ENCODE assay signal across 8 mouse cellular contexts in genomic region chr17:31852782-31853447, GRCm38 (mm10). TPM values are rescaled to one million over a fixed set of nuclear protein-coding genes. Genes with fewer than 3 reads are reported as not detected.
DNase-seq lines count a peak whose midpoint lies in the region; ATAC-seq and TF ChIP-seq lines count a peak whose summit lies in the region.

No protein-coding gene starts in this region.

- H3K9ac ChIP-seq in hindbrain, embryonic 11.5 days (ENCODE audit: low read depth, low read length): no peak overlapping the region
- H3K9ac ChIP-seq in embryonic facial prominence, embryonic 13.5 days: peak overlapping the region; percentile 57; the same call in 1 of the 2 replicates

- peaks cover 40% of the 10 kb centered on the region for H3K79me2 ChIP-seq in myocyte (ENCODE audit: control insufficient read depth, insufficient read depth)

- H3K36me3 ChIP-seq in hindbrain, embryonic 10.5 days: peaks cover 49% of the 10 kb centered on the region
- H3K36me3 ChIP-seq in hindbrain, embryonic 11.5 days (ENCODE audit: control insufficient read depth, insufficient read depth, low read length): peaks cover 12% of the 10 kb centered on the region
- H3K36me3 ChIP-seq in embryonic facial prominence, embryonic 13.5 days: peaks cover 35% of the 10 kb centered on the region
- H3K36me3 ChIP-seq in myocyte (ENCODE audit: control insufficient read depth, insufficient read depth): peaks cover 20% of the 10 kb centered on the region

- H3K4me2 ChIP-seq in hindbrain, embryonic 11.5 days (replicated peaks; ENCODE audit: low read depth, low read length): no peak overlapping the region
- H3K4me2 ChIP-seq in embryonic facial prominence, embryonic 13.5 days: peak overlapping the region; percentile 94
- H3K4me2 ChIP-seq in myocyte (ENCODE audit: low read depth): peak overlapping the region; percentile 68

- no peak for TF ChIP-seq POLR2A in myocyte (IDR thresholded peaks at IDR 0.05; ENCODE audit: insufficient read length, low read depth)

- 64% methylated on average over 12 of the region's 12 CpGs for WGBS in hindbrain, embryonic 10.5 days
- WGBS in hindbrain, embryonic 11.5 days: 63% methylated on average over 12 of the region's 12 CpGs
- 52% methylated on average over 12 of the region's 12 CpGs for WGBS in embryonic facial prominence, embryonic 13.5 days

- no peaks in the 10 kb centered on the region for H3K27me3 ChIP-seq in hindbrain, embryonic 10.5 days (ENCODE audit: insufficient read depth, poor library complexity, severe bottlenecking)
- no peaks in the 10 kb centered on the region for H3K27me3 ChIP-seq in hindbrain, embryonic 11.5 days (ENCODE audit: control insufficient read depth, insufficient read depth, low read length)
- no peaks in the 10 kb centered on the region for H3K27me3 ChIP-seq in embryonic facial prominence, embryonic 13.5 days
- no peaks in the 10 kb centered on the region for H3K27me3 ChIP-seq in myocyte (ENCODE audit: control insufficient read depth, insufficient read depth, insufficient read length)

- H3K4me1 ChIP-seq in hindbrain, embryonic 10.5 days (replicated peaks): peaks cover 58% of the 10 kb centered on the region
- 0 out of 2 replicates have a peak, but pooled peaks cover 3% of the 10 kb centered on the region for H3K4me1 ChIP-seq in hindbrain, embryonic 11.5 days (replicated peaks; ENCODE audit: control insufficient read depth, insufficient read depth, low read length)
- H3K4me1 ChIP-seq in embryonic facial prominence, embryonic 13.5 days: peaks cover 38% of the 10 kb centered on the region

- H3ac ChIP-seq in myocyte (ENCODE audit: control insufficient read depth, insufficient read length): no peak overlapping the region

- DNase-seq in hindbrain, embryonic 10.5 days (ENCODE audit: low spot score): no peak
- DNase-seq in hindbrain, embryonic 11.5 days (ENCODE audit: low spot score): no peak
- peak; percentile 77 for DNase-seq in kidney, adult 9 months
- DNase-seq in adrenal gland, adult 2 months: no peak
- DNase-seq in embryo, embryonic 11 days: no peak
- no peak for DNase-seq in gastrocnemius, postnatal 4 days (ENCODE audit: low spot score in 2 of 2)

- H3K9me3 ChIP-seq in hindbrain, embryonic 10.5 days: no peaks in the 10 kb centered on the region
- no peaks in the 10 kb centered on the region for H3K9me3 ChIP-seq in hindbrain, embryonic 11.5 days (ENCODE audit: control insufficient read depth, low read length)
- no peaks in the 10 kb centered on the region for H3K9me3 ChIP-seq in embryonic facial prominence, embryonic 13.5 days

- peak overlapping the region; percentile 25; the same call in 1 of the 2 replicates for H3K27ac ChIP-seq in hindbrain, embryonic 10.5 days
- H3K27ac ChIP-seq in hindbrain, embryonic 11.5 days (ENCODE audit: low read depth, low read length): no peak overlapping the region
- H3K27ac ChIP-seq in embryonic facial prominence, embryonic 13.5 days: 0 out of 2 replicates have a peak overlapping the region, but pooled peaks have one; percentile 12

- peak overlapping the region; percentile 95; the same call in 1 of the 2 replicates for H3K4me3 ChIP-seq in hindbrain, embryonic 10.5 days
- H3K4me3 ChIP-seq in hindbrain, embryonic 11.5 days (ENCODE audit: low read depth, low read length): no peak overlapping the region
- H3K4me3 ChIP-seq in embryonic facial prominence, embryonic 13.5 days: peak overlapping the region; percentile 88
- peak overlapping the region; percentile 76 for H3K4me3 ChIP-seq in myocyte

- ATAC-seq in hindbrain, embryonic 11.5 days (ENCODE audit: low FRiP score): no peak
- no peak for ATAC-seq in embryonic facial prominence, embryonic 13.5 days (ENCODE audit: insufficient number of reproducible peaks, insufficient read depth, low FRiP score, low TSS enrichment, low read depth)

TF ChIP-seq in myocyte, 11 proteins besides CTCF, POLR2A, EP300 and RAD21:
- TF ChIP-seq USF1 (IDR thresholded peaks at IDR 0.05; ENCODE audit: low read depth) (no peak), MYOD1 (IDR thresholded peaks at IDR 0.05; ENCODE audit: control insufficient read depth in 1 of 3, insufficient read length in 2 of 3, low read depth in 2 of 3) (peak in 1 of 3 experiments; percentile 36), MYOG (IDR thresholded peaks at IDR 0.05; ENCODE audit: control insufficient read depth in 1 of 3, insufficient read depth in 1 of 3, insufficient read length in 2 of 3, low read depth in 2 of 3) (peak in 1 of 3 experiments; percentile 3)
TF ChIP-seq in myocyte: peak in this region for 2.

RNA-seq across cellular contexts. Expression of gene Sik1, which starts 2.7 kb away (rescaled TPM):
- 14.0 and 14.3 TPM in 2 replicates for polyA plus RNA-seq in hindbrain, embryonic 10.5 days (2016; fragmentation: Nextera tagmentation; extraction: Ambion mirVana)
- 12.9 and 17.9 TPM in 2 replicates for polyA plus RNA-seq in hindbrain, embryonic 11.5 days (2014; fragmentation: Nextera tagmentation; extraction: Ambion mirVana)
- polyA plus RNA-seq in embryonic facial prominence, embryonic 13.5 days (2015; fragmentation: Nextera tagmentation; extraction: Ambion mirVana): 15.6 and 17.1 TPM in 2 replicates
- polyA plus RNA-seq in myocyte (2012; fragmentation: generic; extraction: Trizol): 37.1 TPM
- 10 to 100 TPM; 60.5 to 77.1 TPM for total RNA-seq in adrenal gland, adult 2 months (2021)
- 23.4 and 48.1 TPM in 2 replicates for polyA plus RNA-seq in adrenal gland, adult 2 months (2012; rRNA removed)
- total RNA-seq in gastrocnemius, postnatal 4 days (2021): 10 to 100 TPM; 80.3 to 83.2 TPM
